Mouse (Mus musculus) stomach, postnatal 0 days (tissue): ENCODE measurements at regions not wholly inside any gene's neighbourhood (a gene's known extent, or its start where the extent isn't known, plus 50 kb on each side); places are given as distances from the start of the nearest gene placed in this dataset.

ENCODE experiments used
- ATAC-seq: fragments of 200-750 bp; cut with Nextera tagmentation; 2 replicates; pipeline ENCODE4 v1.8.0; 2017; ENCODE audit not compliant: low FRiP score, low TSS enrichment
- DNase-seq: peaks from one replicate; pipeline ENCODE4 v3.0.0-alpha.2; 2016; ENCODE audit warnings: low spot score
- H3K27ac ChIP-seq: fragments of 300-500 bp; sonication (generic); replicated peaks from 2 replicates; pipeline ENCODE4 v1.5.1; 2014; ENCODE audit warnings: mild to moderate bottlenecking, control low read depth
- H3K27me3 ChIP-seq: fragments of 300-500 bp; sonication (generic); 2 replicates; pipeline ENCODE4 v1.6.1; 2014; ENCODE audit warnings: low read length; ENCODE audit not compliant: control insufficient read depth, insufficient read depth
- H3K36me3 ChIP-seq: fragments of 300-500 bp; sonication (generic); 2 replicates; pipeline ENCODE4 v1.6.1; 2014; ENCODE audit warnings: low read length, mixed read lengths; ENCODE audit not compliant: control insufficient read depth, insufficient read depth
- H3K4me1 ChIP-seq: fragments of 300-500 bp; sonication (generic); replicated peaks from 2 replicates; pipeline ENCODE4 v1.6.1; 2014; ENCODE audit warnings: antibody characterized with exemption; ENCODE audit not compliant: control insufficient read depth, insufficient read depth
- H3K4me2 ChIP-seq: fragments of 300-500 bp; sonication (generic); replicated peaks from 2 replicates; pipeline ENCODE4 v1.6.1; 2014; ENCODE audit warnings: low read depth, mild to moderate bottlenecking, control low read depth, moderate library complexity
- H3K4me3 ChIP-seq: fragments of 300-500 bp; sonication (generic); 2 replicates; pipeline ENCODE4 v1.5.1; 2014; ENCODE audit warnings: low read depth, low read length, control low read depth
- H3K9ac ChIP-seq: fragments of 300-500 bp; sonication (generic); 2 replicates; pipeline ENCODE4 v1.6.1; 2014; ENCODE audit warnings: mild to moderate bottlenecking, low read length, control low read depth, mixed read lengths
- H3K9me3 ChIP-seq: fragments of 300-500 bp; sonication (generic); 2 replicates; pipeline ENCODE4 v1.6.1; 2016; ENCODE audit warnings: low read length; ENCODE audit not compliant: control insufficient read depth
- CTCF ChIP-seq: IDR thresholded peaks from 2 replicates; pipeline ENCODE4 v1.5.1; 2016; ENCODE audit warnings: antibody characterized with exemption, low read depth, mild to moderate bottlenecking, moderate library complexity
- EP300 ChIP-seq: optimal IDR thresholded peaks from 2 replicates; pipeline ENCODE3; 2016; ENCODE audit warnings: antibody characterized with exemption
- WGBS: fragments of 180-500 bp; shearing (Covaris S2); extraction: QIAGEN DNeasy Blood & Tissue Kit; methylation state at CpG from one replicate; pipeline ENCODE4 v1.1.7; 2014; 5-methylcytosine and 5-hydroxymethylcytosine counted together

DNA sequence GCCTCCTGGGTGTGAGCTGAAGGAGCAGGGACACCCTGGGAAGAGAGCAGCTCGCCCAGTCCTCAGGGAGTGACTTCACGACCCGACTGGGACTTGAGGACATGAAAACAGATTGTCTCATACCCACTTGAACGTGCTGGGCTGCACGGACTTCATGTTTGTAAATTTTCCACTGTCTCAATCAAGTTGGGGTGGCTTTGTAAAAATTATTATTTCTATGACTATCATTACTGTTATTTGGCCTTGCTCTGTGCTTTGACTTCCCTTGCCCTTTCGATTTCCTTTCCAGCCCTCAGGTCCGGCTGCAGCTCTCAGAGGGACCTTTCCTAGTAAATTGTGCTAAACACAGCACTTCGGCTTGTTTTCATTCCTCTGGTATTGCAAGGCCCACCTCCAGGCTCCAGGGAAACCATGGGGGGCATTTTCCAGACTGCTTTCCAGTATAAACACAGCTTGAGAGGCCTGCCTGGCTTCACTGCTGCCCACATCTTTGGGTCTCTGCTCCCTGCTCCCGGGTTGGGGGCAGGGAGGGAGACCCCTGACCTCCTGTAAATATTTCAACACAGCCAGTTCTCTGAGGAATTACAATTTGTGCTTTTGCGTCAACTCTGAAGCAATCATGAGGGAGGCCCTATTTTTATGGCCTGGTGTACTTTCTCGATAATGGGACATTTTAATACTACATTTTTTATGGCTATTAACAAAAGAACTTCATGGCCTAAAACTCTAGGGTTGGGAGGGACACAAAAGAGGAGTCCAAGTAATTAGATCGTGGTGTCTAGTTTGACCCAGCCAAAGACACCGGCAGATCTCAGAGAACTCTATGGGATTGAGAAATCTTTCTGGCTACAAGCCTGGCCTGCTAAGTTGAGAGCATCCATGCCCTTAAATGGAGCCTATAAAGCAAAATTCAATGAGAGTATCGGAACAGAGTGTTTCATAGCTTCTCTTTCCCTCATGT, 68.9 kb upstream of the Errfi1 start:
- Histone ChIP-seq H3K9ac (no peak overlapping the region), H3K4me1 (peaks cover 3% of the 10 kb centered on the region; the same call in 1 of the 2 replicates), H3K4me3 (no peak overlapping the region), H3K9me3 (no peaks in the 10 kb centered on the region), H3K27me3 (no peaks in the 10 kb centered on the region), H3K36me3 (no peaks in the 10 kb centered on the region), H3K27ac (peak overlapping the region; percentile 84), H3K4me2 (no peak overlapping the region)
- ATAC-seq = peak; percentile 31; the same call in 1 of the 2 replicates
- 44% methylated on average over 14 of the region's 14 CpGs for WGBS
- TF ChIP-seq CTCF (no peak), EP300 (peak; percentile 88)
- DNase-seq = no peak

DNA sequence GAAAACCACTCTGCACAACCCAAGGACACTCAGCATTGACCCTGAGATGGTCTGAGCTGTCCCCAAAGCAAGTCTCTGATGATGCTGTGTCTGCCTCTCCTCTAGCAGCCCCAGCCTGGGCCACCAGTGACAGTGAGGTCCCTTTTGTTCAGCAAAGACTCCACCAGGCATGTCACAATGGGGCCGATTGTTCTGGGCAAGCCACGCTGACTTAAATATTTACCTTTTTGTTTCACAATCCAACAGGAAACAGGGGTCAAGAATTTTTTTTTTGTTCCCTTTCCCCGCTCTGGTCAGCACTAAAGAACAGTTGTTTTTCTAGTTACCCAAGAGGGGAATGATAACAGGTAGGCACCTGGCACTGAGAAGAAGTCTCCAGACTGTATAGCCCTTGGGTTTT, 72.4 kb upstream of the Errfi1 start:
- TF ChIP-seq EP300 (no peak), CTCF (no peak)
- ATAC-seq (peak; percentile 79), DNase-seq (peak; percentile 77)

DNA sequence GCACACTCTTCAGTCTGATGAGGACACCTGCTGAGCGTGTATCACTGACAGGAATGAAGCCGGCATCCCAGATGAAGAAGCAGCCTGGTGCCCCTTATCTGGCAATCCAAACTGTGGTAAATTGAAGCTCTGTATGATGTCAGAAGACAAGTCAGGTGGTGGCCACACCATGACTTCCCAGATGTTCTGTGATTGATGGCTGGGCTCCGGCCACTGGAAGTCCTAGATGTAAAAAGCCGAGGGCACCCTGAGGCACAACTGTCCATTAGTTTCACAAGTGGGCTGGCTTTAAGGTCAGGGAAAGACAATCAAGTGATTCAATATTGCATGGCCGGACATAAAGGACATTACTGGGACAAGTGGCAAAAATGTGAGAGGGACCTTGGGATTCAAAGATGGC, 74.4 kb upstream of the Errfi1 start:
- H3K4me1 ChIP-seq = peaks cover 6% of the 10 kb centered on the region; the same call in 1 of the 2 replicates
- no peak for ATAC-seq
- WGBS = 82% methylated on average over 5 of the region's 5 CpGs
- H3K9ac ChIP-seq = no peak overlapping the region
- no peak for TF ChIP-seq CTCF
- TF ChIP-seq EP300 = no peak
- H3K27me3 ChIP-seq = no peaks in the 10 kb centered on the region
- no peak overlapping the region for H3K27ac ChIP-seq
- H3K36me3 ChIP-seq = no peaks in the 10 kb centered on the region
- H3K4me2 ChIP-seq = no peak overlapping the region
- no peak for DNase-seq
- no peak overlapping the region for H3K4me3 ChIP-seq
- no peaks in the 10 kb centered on the region for H3K9me3 ChIP-seq

More for the DNA sequence above, 72.4 kb upstream of the Errfi1 start:
- no peak overlapping the region for H3K4me3 ChIP-seq
- 35% methylated on average over 3 of the region's 3 CpGs for WGBS
- H3K4me2 ChIP-seq = no peak overlapping the region
- no peaks in the 10 kb centered on the region for H3K27me3 ChIP-seq
- no peaks in the 10 kb centered on the region for H3K36me3 ChIP-seq
- H3K4me1 ChIP-seq = peaks cover 6% of the 10 kb centered on the region; the same call in 1 of the 2 replicates
- no peak overlapping the region for H3K9ac ChIP-seq
- H3K27ac ChIP-seq = peak overlapping the region; percentile 82
- H3K9me3 ChIP-seq = no peaks in the 10 kb centered on the region

DNA sequence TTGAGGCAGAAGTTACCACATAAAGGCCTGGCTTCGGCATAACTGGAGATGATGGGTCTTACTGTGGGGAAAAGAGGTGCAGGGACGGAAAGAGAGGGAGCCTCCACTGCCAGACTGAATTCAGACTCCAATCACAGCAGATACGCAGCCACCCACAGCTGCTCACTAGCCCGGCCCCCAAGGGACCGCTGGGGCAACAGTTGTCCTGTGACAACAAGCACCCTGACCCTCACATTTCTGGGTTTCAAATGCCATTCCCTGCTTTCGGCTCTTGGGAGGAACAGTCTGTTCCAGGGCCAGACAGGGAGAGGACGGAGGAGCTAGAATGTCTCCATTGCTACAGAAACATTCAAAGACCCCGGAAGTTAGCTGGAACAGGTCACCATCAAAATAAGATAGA, 75.0 kb upstream of the Errfi1 start:
- TF ChIP-seq EP300 = no peak
- no peak for TF ChIP-seq CTCF
- ATAC-seq (no peak), DNase-seq (no peak)
- H3K4me3 ChIP-seq = no peak overlapping the region
- no peaks in the 10 kb centered on the region for H3K36me3 ChIP-seq
- no peak overlapping the region for H3K4me2 ChIP-seq
- H3K9ac ChIP-seq = no peak overlapping the region
- peak overlapping the region; percentile 40 for H3K27ac ChIP-seq
- no peaks in the 10 kb centered on the region for H3K27me3 ChIP-seq
- WGBS = 63% methylated on average over 8 of the region's 8 CpGs
- no peaks in the 10 kb centered on the region for H3K9me3 ChIP-seq
- H3K4me1 ChIP-seq = peaks cover 6% of the 10 kb centered on the region; the same call in 1 of the 2 replicates

- Histone ChIP-seq H3K9me3 (no peaks in the 10 kb centered on the region), H3K4me3 (no peak overlapping the region), H3K9ac (no peak overlapping the region), H3K4me2 (no peak overlapping the region), H3K27ac (0 out of 2 replicates have a peak overlapping the region, but pooled peaks have one; percentile 53), H3K4me1 (0 out of 2 replicates have a peak, but pooled peaks cover 3% of the 10 kb centered on the region), H3K27me3 (no peaks in the 10 kb centered on the region), H3K36me3 (no peaks in the 10 kb centered on the region)
- TF ChIP-seq CTCF (no peak), EP300 (peak; percentile 80)
- no peak for ATAC-seq
- WGBS = 49% methylated on average over 24 of the region's 24 CpGs
- DNase-seq = no peak
Observed at GRCm38 (mm10) chr4:150775695-150776521, 77.8 kb upstream of the Errfi1 start.
